Mouse (Mus musculus): ENCODE data around the gene Vim. TPM values are rescaled to one million over a fixed set of nuclear protein-coding genes. Genes with fewer than 3 reads are reported as not detected.

Gene Vim
- polyA plus RNA-seq (2012; fragmentation: generic; extraction: Trizol), result 1,000 to 10,000 TPM; 3,783 to 7,841 TPM

GRCm38 (mm10) chr2:13573408-13574065 is at the start of gene Vim:
Vim (plus strand) TSS chr2:13573927.

GRCm38 (mm10) chr2:13544193-13544824 is 29.4 kb upstream of the Vim start, which contains the start of gene Trdmt1:
Trdmt1 (minus strand) TSS chr2:13544668.

Other genes with a start within 250 kb of the Vim start
- gene Cubn, start 82.1 kb upstream of the Vim start, polyA plus RNA-seq (2012; fragmentation: generic; extraction: Trizol), result under 1 TPM; 0.04 to 0.30 TPM
- gene Trdmt1, start 29.3 kb upstream of the Vim start, polyA plus RNA-seq (2012; fragmentation: generic; extraction: Trizol), result under 1 TPM; 0.11 to 0.94 TPM
- not detected for gene St8sia6, start 220.1 kb downstream of the Vim start, polyA plus RNA-seq (2012; fragmentation: generic; extraction: Trizol)

All from C3H10T1/2 (cell line).